ENCODE assay signal across 40 mouse cellular contexts in the genomic region with DNA sequence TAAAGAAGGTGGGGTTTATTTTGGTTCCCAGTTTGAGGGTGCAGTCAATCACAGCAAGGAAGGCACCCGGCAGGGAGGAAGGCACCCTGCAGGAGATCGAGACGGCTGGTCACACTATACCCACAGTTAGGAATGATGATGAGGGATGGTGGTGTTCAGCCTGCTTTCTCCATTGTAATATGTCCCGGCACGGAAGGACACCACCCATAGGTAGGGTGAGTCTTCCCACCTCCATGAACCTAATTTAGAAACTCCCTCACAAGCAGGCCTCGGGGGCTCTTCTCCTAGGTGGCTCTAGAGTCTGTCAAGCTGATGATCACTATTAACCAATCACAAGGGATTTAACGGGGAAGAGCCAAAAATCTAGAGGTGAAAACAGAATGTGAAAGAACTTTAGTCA. TPM values are rescaled to one million over a fixed set of nuclear protein-coding genes. Genes with fewer than 3 reads are reported as not detected.
"Had no signal": no experiment of that assay in that cellular context is flagged by ENCODE, and none has a peak within 500 bp of the region (broad histone marks: within the 10 kb centered on the region; RNA-seq: fewer than 3 reads in every experiment).

No protein-coding gene starts in this region.

- H3K36me3 ChIP-seq: heart, embryonic 15.5 days; hindbrain, embryonic 10.5 days; hindbrain, embryonic 12.5 days; hindbrain, embryonic 13.5 days; hindbrain, embryonic 15.5 days; kidney, embryonic 15.5 days had no signal

- H3K27me3 ChIP-seq: heart, embryonic 12.5 days; heart, embryonic 13.5 days; heart, embryonic 15.5 days; hindbrain, embryonic 12.5 days; hindbrain, embryonic 13.5 days; hindbrain, embryonic 15.5 days; kidney, embryonic 15.5 days had no signal

- H3K4me1 ChIP-seq: hindbrain, embryonic 12.5 days; hindbrain, embryonic 13.5 days; hindbrain, embryonic 15.5 days had no signal

- ATAC-seq: hindbrain, embryonic 16.5 days; hindbrain, postnatal 0 days; inflammation-experienced regulatory T-cells, adult 6 months; intestine, postnatal 0 days had no signal

- H3K4me3 ChIP-seq: heart, embryonic 10.5 days; heart, embryonic 12.5 days; heart, embryonic 13.5 days; heart, embryonic 15.5 days; hindbrain, embryonic 10.5 days; hindbrain, embryonic 12.5 days; hindbrain, embryonic 13.5 days; hindbrain, embryonic 15.5 days; kidney, embryonic 15.5 days; layer of hippocampus, adult 2 months; left cerebral cortex, adult 2 months had no signal

- H3K9ac ChIP-seq: heart, embryonic 12.5 days; heart, embryonic 13.5 days; heart, embryonic 15.5 days; hindbrain, embryonic 12.5 days; hindbrain, embryonic 13.5 days; hindbrain, embryonic 14.5 days; hindbrain, embryonic 15.5 days; kidney, embryonic 15.5 days had no signal

- DNase-seq: heart, postnatal 10 days; heart, postnatal 14 days; heart, postnatal 36 days; kidney, adult 11 months; kidney, adult 18-20 months; kidney, adult 2 months; kidney, adult 8-10 months; kidney, adult 9 months; kidney, postnatal 10 days; kidney, postnatal 14 days; kidney, postnatal 25 days; kidney, postnatal 36 days; kidney, postnatal 4 days; layer of hippocampus, adult 9-11 months; layer of hippocampus, postnatal 36 days had no signal

- H3K4me2 ChIP-seq: heart, embryonic 11.5 days; heart, embryonic 12.5 days; heart, embryonic 13.5 days; heart, embryonic 15.5 days; hindbrain, embryonic 12.5 days; hindbrain, embryonic 13.5 days; hindbrain, embryonic 14.5 days; hindbrain, embryonic 15.5 days; kidney, embryonic 15.5 days had no signal

- H3K9me3 ChIP-seq: heart, embryonic 10.5 days; heart, embryonic 12.5 days; heart, embryonic 13.5 days; heart, embryonic 15.5 days; hindbrain, embryonic 10.5 days; hindbrain, embryonic 12.5 days; hindbrain, embryonic 13.5 days; hindbrain, embryonic 15.5 days; kidney, embryonic 15.5 days had no signal

- H3K27ac ChIP-seq: heart, embryonic 10.5 days; heart, embryonic 13.5 days; heart, embryonic 15.5 days; hindbrain, embryonic 10.5 days; hindbrain, embryonic 12.5 days; hindbrain, embryonic 13.5 days; hindbrain, embryonic 14.5 days; hindbrain, embryonic 15.5 days; hindbrain, postnatal 0 days; kidney, embryonic 15.5 days; kidney, postnatal 0 days; layer of hippocampus, adult 2 months; left cerebral cortex, adult 2 months had no signal

RNA-seq across cellular contexts. Expression of gene Pde6h, which starts 0.8 kb away (rescaled TPM):
- total RNA-seq: heart, postnatal 10 days; heart, postnatal 25 days; heart, postnatal 36 days; hematopoietic stem cell, adult 5-6 weeks; hindbrain, postnatal 0 days had no signal
- polyA plus RNA-seq: heart, embryonic 10.5 days; heart, embryonic 13.5 days; heart, embryonic 14.5 days; hindbrain, embryonic 10.5 days; hindbrain, embryonic 11.5 days; hindbrain, embryonic 12.5 days; hindbrain, embryonic 13.5 days; inflammation-experienced regulatory T-cells, adult 6 months; intestine, embryonic 14.5 days had no signal

RNA-seq across cellular contexts. Expression of gene Erp27, which starts 0.9 kb away (rescaled TPM):
- total RNA-seq: heart, postnatal 10 days; heart, postnatal 25 days; heart, postnatal 36 days; hematopoietic stem cell, adult 5-6 weeks; hindbrain, postnatal 0 days; left cerebral cortex, adult 18-20 months; left cerebral cortex, adult 8-10 months had no signal
- polyA plus RNA-seq: hindbrain, embryonic 10.5 days; hindbrain, embryonic 12.5 days; hindbrain, embryonic 13.5 days; hindbrain, embryonic 14.5 days; hindbrain, embryonic 15.5 days; hindbrain, postnatal 0 days; kidney, adult 2 months had no signal

RNA-seq across cellular contexts. Expression of gene Mgp, which starts 47.2 kb away (rescaled TPM):
- total RNA-seq: hematopoietic stem cell, adult 5-6 weeks had no signal
- polyA plus RNA-seq: inflammation-experienced regulatory T-cells, adult 6 months had no signal
